Mouse (Mus musculus) neural tube, embryonic 15.5 days (tissue): ENCODE results near the gene Dok1. TPM values are rescaled to one million over a fixed set of nuclear protein-coding genes. Genes with fewer than 3 reads are reported as not detected.

Experiments used
- ATAC-seq: fragments of 200-750 bp; cut with Nextera tagmentation; 2 replicates; pipeline ENCODE4 v1.8.0; 2017; ENCODE audit warnings: mild to moderate bottlenecking, moderate TSS enrichment, moderate library complexity; ENCODE audit not compliant: low FRiP score
- H3K27ac ChIP-seq: fragments of 300-500 bp; sonication (generic); replicated peaks from 2 replicates; pipeline ENCODE4 v1.5.1; 2015; ENCODE audit warnings: mild to moderate bottlenecking, inconsistent platforms
- H3K27me3 ChIP-seq: fragments of 300-500 bp; sonication (generic); replicated peaks from 2 replicates; pipeline ENCODE4 v1.6.1; 2015; ENCODE audit warnings: inconsistent platforms
- H3K36me3 ChIP-seq: fragments of 300-500 bp; sonication (generic); 2 replicates; pipeline ENCODE4 v1.6.1; 2015; ENCODE audit warnings: inconsistent platforms
- H3K4me1 ChIP-seq: fragments of 300-500 bp; sonication (generic); 2 replicates; pipeline ENCODE4 v1.6.1; 2015; ENCODE audit warnings: inconsistent platforms
- H3K4me2 ChIP-seq: fragments of 300-500 bp; sonication (generic); 2 replicates; pipeline ENCODE4 v1.6.1; 2015; ENCODE audit warnings: inconsistent platforms, mild to moderate bottlenecking, moderate library complexity
- H3K4me3 ChIP-seq: fragments of 300-500 bp; sonication (generic); replicated peaks from 2 replicates; pipeline ENCODE4 v1.5.1; 2015; ENCODE audit warnings: mild to moderate bottlenecking, inconsistent platforms
- H3K9ac ChIP-seq: fragments of 300-500 bp; sonication (generic); replicated peaks from 2 replicates; pipeline ENCODE4 v1.6.1; 2015; ENCODE audit warnings: mild to moderate bottlenecking, inconsistent platforms
- H3K9me3 ChIP-seq: fragments of 300-500 bp; sonication (generic); replicated peaks from 2 replicates; pipeline ENCODE4 v1.6.1; 2016; ENCODE audit warnings: inconsistent platforms
- WGBS: fragments of 180-500 bp; shearing (Covaris S2); methylation state at CpG from one replicate; pipeline ENCODE4 v1.1.7; 2015; ENCODE audit warnings: mixed read lengths; 5-methylcytosine and 5-hydroxymethylcytosine counted together
- polyA plus RNA-seq: library from polyadenylated mRNA; unstranded; fragments of >200 nt; fragmentation: Nextera tagmentation; extraction: Ambion mirVana; gene quantifications from 2 replicates; pipeline ENCODE4 v1.2.1, GENCODE M21; 2015

The Dok1 gene
- polyA plus RNA-seq, 1 experiment from 2014 or later = 2.4 TPM

DNA sequence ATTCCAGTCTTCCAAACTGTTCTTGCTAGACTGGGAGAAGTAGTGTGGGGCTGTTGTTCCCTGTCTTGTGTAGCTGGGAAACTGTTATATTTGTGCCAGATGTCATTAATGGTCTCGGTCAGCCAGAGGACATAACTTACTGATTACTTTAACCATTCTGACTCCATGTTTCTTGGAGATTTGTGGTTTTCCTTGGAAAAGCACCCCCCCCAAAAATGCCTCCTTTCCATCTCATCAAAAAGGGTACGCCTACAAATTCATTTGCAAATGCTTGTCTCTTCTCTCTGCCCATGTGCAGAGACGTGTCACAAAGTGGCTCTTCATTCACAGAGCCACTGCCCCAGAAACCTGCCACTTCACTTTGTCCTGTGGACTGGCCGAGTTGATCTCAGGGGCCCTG is 8.8 kb downstream of the Dok1 start:
- Histone ChIP-seq H3K27me3 (no peaks in the 10 kb centered on the region), H3K4me2 (no peak overlapping the region), H3K4me3 (no peak overlapping the region), H3K4me1 (no peaks in the 10 kb centered on the region), H3K36me3 (no peaks in the 10 kb centered on the region), H3K9me3 (no peaks in the 10 kb centered on the region), H3K9ac (no peak overlapping the region), H3K27ac (no peak overlapping the region)
- ATAC-seq = no peak
- 75% methylated on average over 4 of the region's 4 CpGs for WGBS

DNA sequence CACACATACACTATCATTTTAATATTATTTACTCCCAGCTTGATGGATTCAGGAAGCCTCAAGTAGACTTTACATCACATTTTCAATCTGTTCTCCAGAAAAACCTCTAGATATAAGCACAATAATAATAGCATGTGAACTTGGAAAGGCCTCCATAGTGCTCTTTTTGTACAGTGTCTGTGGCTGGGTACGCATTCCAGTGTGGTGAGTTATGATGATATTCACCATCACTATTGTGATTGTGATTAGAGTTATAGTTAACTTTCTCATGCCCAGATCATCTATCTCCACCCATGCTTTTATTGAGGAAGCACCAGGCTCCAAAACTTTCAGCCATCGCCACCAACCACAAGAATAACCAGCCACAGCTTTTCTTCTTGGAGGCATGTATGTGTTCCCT is 9.5 kb downstream of the Dok1 start:
- Histone ChIP-seq H3K9me3 (no peaks in the 10 kb centered on the region), H3K27ac (no peak overlapping the region), H3K4me2 (no peak overlapping the region), H3K4me1 (no peaks in the 10 kb centered on the region), H3K36me3 (no peaks in the 10 kb centered on the region), H3K27me3 (no peaks in the 10 kb centered on the region), H3K4me3 (no peak overlapping the region), H3K9ac (no peak overlapping the region)
- 85% methylated on average over 2 of the region's 2 CpGs for WGBS
- ATAC-seq = no peak

DNA sequence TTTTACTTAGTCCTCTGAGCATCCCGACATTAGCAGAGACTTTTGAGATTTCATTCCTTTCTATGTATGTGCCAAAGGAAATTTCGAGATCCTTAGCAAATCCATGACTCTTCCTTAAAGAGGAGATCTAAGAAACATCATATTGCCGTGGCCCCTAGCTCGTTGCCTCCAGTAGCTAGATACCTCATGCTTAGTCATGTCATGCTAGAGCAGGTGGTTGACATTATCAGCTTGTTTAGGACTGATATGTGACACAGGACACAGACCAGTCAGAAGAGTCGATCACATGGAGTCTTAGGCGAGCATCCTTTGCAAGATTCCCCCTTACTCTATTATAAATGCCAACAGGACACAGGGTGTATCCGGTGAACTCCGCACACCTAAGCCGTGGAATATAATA is 10.3 kb downstream of the Dok1 start:
- Histone ChIP-seq H3K27me3 (no peaks in the 10 kb centered on the region), H3K4me2 (no peak overlapping the region), H3K9ac (no peak overlapping the region), H3K4me3 (no peak overlapping the region), H3K36me3 (no peaks in the 10 kb centered on the region), H3K9me3 (no peaks in the 10 kb centered on the region), H3K4me1 (no peaks in the 10 kb centered on the region), H3K27ac (no peak overlapping the region)
- ATAC-seq = no peak
- WGBS = 86% methylated on average over 9 of the region's 9 CpGs

DNA sequence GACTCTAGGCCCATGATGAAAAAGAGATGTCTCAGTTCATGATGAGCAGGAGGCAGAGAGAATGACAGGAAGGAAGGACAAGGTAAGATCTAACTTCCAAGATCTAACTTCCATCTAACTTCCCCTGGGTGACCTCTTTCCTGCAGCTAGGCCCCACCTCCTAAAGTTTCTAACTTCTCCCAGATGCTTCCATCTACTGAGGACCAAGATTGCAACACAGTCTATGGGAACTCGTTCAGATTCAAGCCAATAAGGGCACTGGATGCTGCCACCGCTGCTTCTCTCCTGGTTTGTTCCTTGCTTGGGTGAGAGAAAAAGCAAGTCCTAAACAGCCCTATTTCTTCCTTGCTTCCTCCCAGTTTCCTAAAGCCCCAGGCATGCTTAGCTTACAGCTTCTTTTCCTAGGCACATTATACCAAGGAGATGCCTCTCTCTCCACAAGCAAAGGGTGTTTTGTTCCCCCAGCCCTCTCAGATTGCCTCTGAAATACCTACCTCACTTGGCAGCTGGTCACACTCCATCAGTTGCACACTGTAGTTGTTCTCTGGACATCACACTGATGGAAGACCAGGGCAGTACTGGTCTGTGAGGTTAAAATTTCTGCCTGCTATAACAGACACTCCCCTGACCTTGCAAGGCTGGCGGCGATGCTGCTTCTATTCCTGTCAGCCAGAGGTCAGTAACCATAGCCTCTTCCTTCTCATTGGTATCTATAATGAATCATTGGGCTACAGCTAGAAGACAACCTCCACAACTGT is 12.3 kb downstream of the Dok1 start:
- Histone ChIP-seq H3K9ac (no peak overlapping the region), H3K36me3 (no peaks in the 10 kb centered on the region), H3K27me3 (no peaks in the 10 kb centered on the region), H3K27ac (no peak overlapping the region), H3K4me3 (no peak overlapping the region), H3K4me2 (no peak overlapping the region), H3K9me3 (no peaks in the 10 kb centered on the region), H3K4me1 (no peaks in the 10 kb centered on the region)
- ATAC-seq = no peak
- 82% methylated on average over 4 of the region's 4 CpGs for WGBS

DNA sequence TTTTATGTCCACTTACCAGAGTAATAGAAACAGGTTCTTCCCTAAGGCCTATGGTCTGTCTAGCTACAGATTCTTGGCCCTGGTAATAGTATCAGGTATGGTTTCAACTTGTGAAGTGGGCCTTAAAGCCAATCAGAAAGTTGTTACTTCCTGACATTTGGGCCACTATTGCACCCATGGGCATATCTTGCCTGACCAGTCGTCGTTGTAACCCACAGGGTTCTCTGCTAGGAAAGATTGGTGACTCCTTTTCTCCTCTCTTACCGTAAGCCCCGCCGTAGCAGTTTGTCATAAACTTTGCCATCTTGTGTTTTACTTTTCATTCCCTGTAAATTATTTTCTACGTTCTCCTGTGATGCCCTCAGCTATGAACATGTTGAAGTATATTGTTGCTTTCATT is 13.2 kb downstream of the Dok1 start:
- no peaks in the 10 kb centered on the region for H3K9me3 ChIP-seq
- H3K4me2 ChIP-seq = no peak overlapping the region
- H3K27ac ChIP-seq = no peak overlapping the region
- ATAC-seq = no peak
- H3K4me1 ChIP-seq = no peaks in the 10 kb centered on the region
- H3K36me3 ChIP-seq = no peaks in the 10 kb centered on the region
- WGBS = 91% methylated on average over 6 of the region's 6 CpGs
- no peak overlapping the region for H3K9ac ChIP-seq
- no peak overlapping the region for H3K4me3 ChIP-seq
- no peaks in the 10 kb centered on the region for H3K27me3 ChIP-seq

DNA sequence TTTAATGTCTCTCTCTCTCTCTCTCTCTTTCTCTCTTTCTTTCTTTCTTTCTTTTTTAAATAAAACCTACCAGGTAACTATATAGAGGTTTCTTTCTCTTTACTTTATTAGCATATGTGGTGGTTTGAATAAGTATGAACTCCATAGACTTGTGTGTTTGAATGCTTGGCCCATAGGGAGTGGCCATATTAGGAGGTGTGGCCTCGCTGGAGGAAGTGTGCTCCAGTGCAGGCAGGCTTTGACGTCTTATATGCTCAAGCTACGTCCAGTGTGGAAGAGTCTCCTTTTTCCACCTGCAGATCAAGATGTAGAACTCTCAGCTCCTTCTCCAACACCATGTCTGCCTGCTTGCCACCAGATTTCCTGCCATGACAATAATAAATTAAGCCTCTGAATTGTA is 14.2 kb downstream of the Dok1 start:
- Histone ChIP-seq H3K27ac (no peak overlapping the region), H3K27me3 (no peaks in the 10 kb centered on the region), H3K4me2 (no peak overlapping the region), H3K4me1 (no peaks in the 10 kb centered on the region), H3K36me3 (no peaks in the 10 kb centered on the region), H3K4me3 (no peak overlapping the region), H3K9ac (no peak overlapping the region), H3K9me3 (no peaks in the 10 kb centered on the region)
- no peak for ATAC-seq
- 59% methylated on average over 3 of the region's 3 CpGs for WGBS

DNA sequence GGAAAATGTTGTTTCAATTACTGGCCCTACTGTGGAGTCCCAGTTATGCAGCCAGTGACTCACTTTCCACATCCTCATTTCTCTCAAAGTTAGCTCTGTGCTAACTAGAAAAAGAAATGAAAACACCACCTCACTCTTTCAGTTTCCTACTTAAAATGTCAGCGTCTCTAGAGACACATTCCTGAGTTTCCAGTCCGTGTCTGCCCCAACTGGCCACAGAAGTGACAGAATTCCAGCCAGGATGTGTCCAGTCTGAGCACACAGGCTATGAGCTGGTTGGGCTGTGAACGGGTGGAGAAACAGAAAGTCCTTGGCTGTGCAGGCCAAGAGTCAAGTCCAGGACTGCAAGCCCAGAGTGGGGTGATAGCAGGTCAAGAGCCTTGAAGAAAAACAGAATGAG is 16.1 kb downstream of the Dok1 start:
- Histone ChIP-seq H3K36me3 (no peaks in the 10 kb centered on the region), H3K4me1 (no peaks in the 10 kb centered on the region), H3K9me3 (no peaks in the 10 kb centered on the region), H3K4me2 (no peak overlapping the region), H3K27ac (no peak overlapping the region), H3K27me3 (no peaks in the 10 kb centered on the region), H3K9ac (no peak overlapping the region), H3K4me3 (no peak overlapping the region)
- no peak for ATAC-seq
- 79% methylated on average over 3 of the region's 3 CpGs for WGBS

DNA sequence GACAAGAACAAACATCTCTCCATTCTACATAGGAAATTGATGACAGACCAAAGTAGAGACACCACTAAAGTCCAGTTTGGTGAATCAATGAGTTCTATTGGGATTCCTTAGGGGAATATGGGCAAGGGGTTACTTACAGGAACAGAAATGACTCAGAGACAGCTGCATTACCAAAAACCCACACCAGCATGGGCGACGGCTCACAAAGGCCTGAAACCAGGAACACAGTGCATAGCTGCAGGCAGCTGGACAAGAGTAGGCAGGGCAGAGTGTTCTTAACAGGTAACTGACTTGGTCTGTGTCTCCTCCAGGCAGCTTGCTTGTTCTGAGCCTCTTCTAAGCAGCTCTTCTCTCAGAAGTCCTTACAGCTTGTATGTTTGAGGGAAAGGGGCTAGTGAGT is 17.5 kb downstream of the Dok1 start:
- WGBS = 89% methylated on average over 2 of the region's 2 CpGs
- H3K9ac ChIP-seq = no peak overlapping the region
- no peak for ATAC-seq

DNA sequence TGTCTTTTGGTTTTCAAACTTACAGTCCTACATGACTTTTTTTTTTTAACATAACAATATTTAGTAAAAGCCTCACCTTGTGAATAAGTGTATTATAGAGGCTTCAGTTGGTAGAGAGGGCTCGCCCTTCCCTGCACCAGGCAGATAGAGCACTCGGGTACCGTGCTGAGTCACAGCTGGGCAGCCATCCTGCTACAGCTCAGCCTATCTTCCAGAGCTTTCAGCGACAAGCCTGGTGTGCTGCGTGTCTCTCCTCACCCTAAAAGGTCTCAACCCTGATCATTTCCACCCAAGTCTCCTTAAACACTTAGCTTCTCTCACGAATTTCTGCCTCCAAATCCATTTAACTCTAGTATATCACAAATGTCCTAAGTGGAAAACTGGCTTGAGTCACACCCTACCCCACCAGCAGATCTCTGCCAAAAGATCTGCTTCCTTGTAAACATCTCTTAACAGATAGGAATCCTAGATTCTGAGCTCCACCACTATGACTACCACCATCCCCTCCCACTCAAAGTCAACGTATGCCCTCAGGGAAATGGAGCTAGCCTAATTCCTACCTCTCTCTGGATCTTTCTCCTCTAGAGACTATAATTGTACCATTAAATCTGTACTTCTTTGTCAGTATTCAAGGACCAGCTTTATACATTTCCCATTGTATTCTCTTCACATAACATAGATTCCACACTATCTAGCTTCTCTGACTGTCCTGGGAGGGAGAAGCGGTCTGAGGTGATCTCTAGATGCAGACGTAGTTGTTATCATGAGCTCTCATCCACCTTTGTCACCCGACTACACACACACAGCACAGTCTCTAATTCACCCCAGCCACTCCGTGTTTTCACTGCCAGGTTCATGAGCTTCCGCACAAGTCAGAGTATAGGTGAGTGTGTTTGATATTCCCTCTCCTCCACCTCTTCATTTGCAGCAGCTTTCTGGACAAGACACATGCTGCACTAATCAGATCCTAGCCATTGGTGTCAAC is 18.5 kb downstream of the Dok1 start:
- Histone ChIP-seq H3K27ac (no peak overlapping the region), H3K9me3 (no peaks in the 10 kb centered on the region), H3K4me3 (no peak overlapping the region), H3K27me3 (no peaks in the 10 kb centered on the region), H3K36me3 (no peaks in the 10 kb centered on the region), H3K4me1 (no peaks in the 10 kb centered on the region), H3K9ac (no peak overlapping the region), H3K4me2 (no peak overlapping the region)
- 82% methylated on average over 12 of the region's 12 CpGs for WGBS
- ATAC-seq = no peak

More for the DNA sequence above, 17.5 kb downstream of the Dok1 start:
- no peaks in the 10 kb centered on the region for H3K9me3 ChIP-seq
- no peak overlapping the region for H3K27ac ChIP-seq
- no peaks in the 10 kb centered on the region for H3K27me3 ChIP-seq
- no peaks in the 10 kb centered on the region for H3K4me1 ChIP-seq
- H3K36me3 ChIP-seq = no peaks in the 10 kb centered on the region
- no peak overlapping the region for H3K4me3 ChIP-seq
- H3K4me2 ChIP-seq = no peak overlapping the region

DNA sequence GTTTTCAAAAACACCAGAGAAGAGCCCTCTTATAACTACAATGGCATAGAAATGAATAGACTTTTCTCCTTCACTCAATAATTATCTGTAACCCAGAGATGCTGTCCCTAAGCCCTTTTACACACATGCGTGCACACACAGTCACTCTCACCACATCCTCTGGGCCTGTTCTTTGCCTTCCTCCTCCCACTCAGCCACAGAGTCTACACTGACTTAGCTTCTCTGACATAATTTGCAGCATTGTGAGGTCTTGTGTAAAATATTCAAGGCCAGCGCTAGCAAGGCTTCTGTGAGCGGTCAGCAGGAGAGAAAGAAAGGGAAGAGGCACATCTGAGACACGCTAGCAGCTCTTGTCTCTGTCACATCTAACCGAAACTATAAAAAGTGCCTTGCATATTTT is 19.8 kb downstream of the Dok1 start:
- H3K4me3 ChIP-seq = no peak overlapping the region
- no peak for ATAC-seq
- H3K9ac ChIP-seq = no peak overlapping the region
- no peaks in the 10 kb centered on the region for H3K9me3 ChIP-seq
- no peak overlapping the region for H3K27ac ChIP-seq
- 75% methylated on average over 5 of the region's 5 CpGs for WGBS
- no peaks in the 10 kb centered on the region for H3K4me1 ChIP-seq
- H3K27me3 ChIP-seq = no peaks in the 10 kb centered on the region
- no peak overlapping the region for H3K4me2 ChIP-seq
- no peaks in the 10 kb centered on the region for H3K36me3 ChIP-seq

DNA sequence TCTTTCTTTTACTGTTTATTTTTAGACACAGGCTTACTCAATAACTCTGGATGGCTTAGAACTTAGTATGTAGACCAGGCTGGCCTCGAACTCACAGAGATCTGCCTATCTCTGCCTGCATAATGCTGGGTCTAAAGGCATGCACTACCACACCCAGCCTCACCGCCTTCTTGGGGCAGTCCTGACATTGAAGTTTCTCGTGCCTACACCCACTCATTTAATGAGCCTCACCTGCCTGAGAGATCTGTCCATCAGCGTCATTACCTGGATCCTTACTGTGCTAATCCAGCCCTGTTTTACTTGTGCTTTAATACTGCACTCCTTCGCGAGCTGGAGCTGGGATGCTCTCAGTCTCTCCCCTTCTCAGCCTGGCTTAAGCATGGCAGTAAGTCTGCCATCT is 21.5 kb downstream of the Dok1 start:
- H3K4me3 ChIP-seq = no peak overlapping the region
- no peak overlapping the region for H3K9ac ChIP-seq
- H3K27me3 ChIP-seq = no peaks in the 10 kb centered on the region; the same call in 1 of the 2 replicates
- H3K4me1 ChIP-seq = no peaks in the 10 kb centered on the region
- ATAC-seq = no peak
- no peak overlapping the region for H3K27ac ChIP-seq
- H3K36me3 ChIP-seq = no peaks in the 10 kb centered on the region
- H3K9me3 ChIP-seq = no peaks in the 10 kb centered on the region
- WGBS = 81% methylated on average over 6 of the region's 6 CpGs
- no peak overlapping the region for H3K4me2 ChIP-seq

DNA sequence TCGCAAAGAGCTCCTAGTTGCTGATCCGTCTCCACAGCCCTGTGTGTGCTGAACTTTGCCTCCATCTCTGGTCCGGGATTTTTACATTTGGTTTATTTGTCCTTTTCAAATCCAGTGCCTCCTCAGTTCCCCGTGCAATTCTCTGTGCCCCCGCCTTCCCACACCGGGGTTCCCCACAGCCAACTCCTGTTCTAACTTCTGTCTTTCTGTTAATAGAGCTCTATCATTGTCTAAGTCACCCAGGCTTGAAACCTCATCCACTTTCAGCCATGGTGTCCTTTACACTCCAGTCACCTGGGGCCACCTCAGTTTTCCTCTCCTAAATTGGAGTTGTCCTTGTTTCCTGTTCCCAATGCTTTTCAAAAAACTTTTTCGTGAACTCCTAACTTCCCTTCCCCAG is 22.0 kb downstream of the Dok1 start:
- Histone ChIP-seq H3K4me1 (no peaks in the 10 kb centered on the region), H3K4me3 (no peak overlapping the region), H3K27ac (no peak overlapping the region), H3K9me3 (no peaks in the 10 kb centered on the region), H3K27me3 (no peaks in the 10 kb centered on the region; the same call in 1 of the 2 replicates), H3K9ac (no peak overlapping the region), H3K4me2 (no peak overlapping the region), H3K36me3 (no peaks in the 10 kb centered on the region)
- 89% methylated on average over 7 of the region's 7 CpGs for WGBS
- ATAC-seq = no peak
